12 mouse cellular contexts compared by ENCODE assay signal in genomic region chr6:19975898-19976297, GRCm38 (mm10).
"Had no signal": no experiment of that assay in that cellular context is flagged by ENCODE, and none has a peak within 500 bp of the region (broad histone marks: within the 10 kb centered on the region; RNA-seq: fewer than 3 reads in every experiment).

No protein-coding gene starts in this region.

- ATAC-seq: liver, embryonic 12.5 days; midbrain, embryonic 16.5 days had no signal

- H3K9ac ChIP-seq: limb, embryonic 15.5 days; liver, embryonic 12.5 days; lung, embryonic 14.5 days had no signal

- H3K27ac ChIP-seq: limb, embryonic 15.5 days; liver, embryonic 12.5 days; macrophage had no signal

- H3K4me2 ChIP-seq: limb, embryonic 15.5 days; liver, embryonic 12.5 days; lung, embryonic 14.5 days; midbrain, embryonic 11.5 days had no signal

- H3K27me3 ChIP-seq: limb, embryonic 15.5 days; liver, embryonic 12.5 days; megakaryocyte, embryonic 14.5 days had no signal

- DNase-seq: kidney, postnatal 14 days; lung, embryonic 14.5 days; lung, postnatal 10 days; right cerebral cortex, adult 18-20 months; right cerebral cortex, postnatal 25 days; thymus, postnatal 36 days had no signal

- H3K36me3 ChIP-seq: limb, embryonic 15.5 days; liver, embryonic 12.5 days had no signal

- H3K4me1 ChIP-seq: limb, embryonic 15.5 days; liver, embryonic 12.5 days; megakaryocyte, embryonic 14.5 days had no signal

- H3K9me3 ChIP-seq: limb, embryonic 15.5 days; liver, embryonic 12.5 days; megakaryocyte, embryonic 14.5 days had no signal

- H3K4me3 ChIP-seq: limb, embryonic 15.5 days; liver, embryonic 12.5 days; megakaryocyte, embryonic 14.5 days had no signal
